In genomic region chr9:90446957-90447356, GRCm38 (mm10) we compare ENCODE assay signal across 8 mouse cellular contexts.
DNase-seq lines count a peak whose midpoint lies in the region; ATAC-seq and TF ChIP-seq lines count a peak whose summit lies in the region.

No protein-coding gene starts in this region.

- DNase-seq in heart, postnatal 0 days (ENCODE audit: low spot score) = peak; percentile 8
- peak; percentile 3 for DNase-seq in thymus, postnatal 25 days
- DNase-seq in thymus, adult 18-20 months = no peak
- peak; percentile 38 to 57 for DNase-seq in cerebellum, postnatal 10 days
- peak; percentile 6 to 38 for DNase-seq in layer of hippocampus, postnatal 14 days (ENCODE audit: low spot score in 2 of 2)
- DNase-seq in testis, postnatal 10 days (ENCODE audit: low spot score) = no peak

- peak; percentile 66 for TF ChIP-seq CTCF in heart, postnatal 0 days (IDR thresholded peaks at IDR 0.05; ENCODE audit: low read depth)

- no peaks in the 10 kb centered on the region for H3K4me1 ChIP-seq in heart, postnatal 0 days (ENCODE audit: control insufficient read depth, insufficient read depth)
- H3K4me1 ChIP-seq in heart, embryonic 11.5 days (ENCODE audit: control insufficient read depth, insufficient read depth, low read length) = no peaks in the 10 kb centered on the region
- no peaks in the 10 kb centered on the region for H3K4me1 ChIP-seq in midbrain, embryonic 16.5 days (ENCODE audit: control insufficient read depth, insufficient read depth, low read length)

- H3K9ac ChIP-seq in heart, postnatal 0 days (replicated peaks; ENCODE audit: low read depth, low read length) = no peak overlapping the region
- H3K9ac ChIP-seq in heart, embryonic 11.5 days (ENCODE audit: low read depth, low read length) = no peak overlapping the region
- no peak overlapping the region for H3K9ac ChIP-seq in midbrain, embryonic 16.5 days (ENCODE audit: low read depth, low read length)

- H3K36me3 ChIP-seq in heart, postnatal 0 days (replicated peaks; ENCODE audit: control insufficient read depth, insufficient read depth, low read length) = no peaks in the 10 kb centered on the region
- H3K36me3 ChIP-seq in heart, embryonic 11.5 days (ENCODE audit: control insufficient read depth, insufficient read depth, low read length) = no peaks in the 10 kb centered on the region
- no peaks in the 10 kb centered on the region for H3K36me3 ChIP-seq in midbrain, embryonic 16.5 days (ENCODE audit: control insufficient read depth, insufficient read depth, low read length)

- no peaks in the 10 kb centered on the region for H3K27me3 ChIP-seq in heart, postnatal 0 days (ENCODE audit: control insufficient read depth, insufficient read depth, low read length)
- no peaks in the 10 kb centered on the region for H3K27me3 ChIP-seq in heart, embryonic 11.5 days (ENCODE audit: control insufficient read depth, insufficient read depth, low read length)
- H3K27me3 ChIP-seq in midbrain, embryonic 16.5 days (ENCODE audit: control insufficient read depth, insufficient read depth, low read depth, low read length) = no peaks in the 10 kb centered on the region

- TF ChIP-seq EP300 in heart, postnatal 0 days (IDR thresholded peaks at IDR 0.05; ENCODE audit: low read depth) = no peak

- no peak overlapping the region for H3K27ac ChIP-seq in heart, postnatal 0 days (ENCODE audit: low read depth)
- H3K27ac ChIP-seq in heart, embryonic 11.5 days (ENCODE audit: low read depth, low read length) = no peak overlapping the region
- H3K27ac ChIP-seq in midbrain, embryonic 16.5 days (ENCODE audit: low read length) = no peak overlapping the region

- WGBS in heart, postnatal 0 days = 8% methylated on average over 4 of the region's 4 CpGs
- 17% methylated on average over 4 of the region's 4 CpGs for WGBS in heart, embryonic 11.5 days (ENCODE audit: insufficient replicate concordance)
- WGBS in midbrain, embryonic 16.5 days = 23% methylated on average over 4 of the region's 4 CpGs

- H3K9me3 ChIP-seq in heart, postnatal 0 days (replicated peaks; ENCODE audit: control insufficient read depth, low read length) = no peaks in the 10 kb centered on the region
- no peaks in the 10 kb centered on the region for H3K9me3 ChIP-seq in heart, embryonic 11.5 days (replicated peaks; ENCODE audit: control insufficient read depth, low read length)
- no peaks in the 10 kb centered on the region for H3K9me3 ChIP-seq in midbrain, embryonic 16.5 days (replicated peaks; ENCODE audit: control insufficient read depth, low read length, poor library complexity, severe bottlenecking)

- H3K4me2 ChIP-seq in heart, postnatal 0 days (ENCODE audit: low read depth, low read length) = no peak overlapping the region
- no peak overlapping the region for H3K4me2 ChIP-seq in heart, embryonic 11.5 days
- H3K4me2 ChIP-seq in midbrain, embryonic 16.5 days (ENCODE audit: low read length) = no peak overlapping the region

- no peak overlapping the region for H3K4me3 ChIP-seq in heart, postnatal 0 days (ENCODE audit: low read depth, low read length)
- H3K4me3 ChIP-seq in heart, embryonic 11.5 days (ENCODE audit: low read depth, low read length) = no peak overlapping the region
- no peak overlapping the region for H3K4me3 ChIP-seq in midbrain, embryonic 16.5 days (ENCODE audit: low read depth, low read length)

- no peak for ATAC-seq in heart, postnatal 0 days (ENCODE audit: insufficient read depth, low read depth)
- ATAC-seq in heart, embryonic 11.5 days (replicated peaks; ENCODE audit: insufficient number of reproducible peaks, low FRiP score, low TSS enrichment) = no peak
- ATAC-seq in midbrain, embryonic 16.5 days = no peak

Comparison
In these comparisons a context has a peak if more than half of its experiments do, and no peak if none do; other contexts are left out.
1. DNase-seq: peak in heart, postnatal 0 days (single experiment), thymus, postnatal 25 days (single experiment), cerebellum, postnatal 10 days (2 of 2) and layer of hippocampus, postnatal 14 days (2 of 2); none in thymus, adult 18-20 months (0 of 2) and testis, postnatal 10 days (single experiment).